Mouse (Mus musculus): ENCODE results near the gene Gm11237.
"Not testable (repeated sequence)": the region's sequence is repeated elsewhere in the genome, so short reads cannot be mapped to it uniquely, and the experiment has no call there.

GRCm38 (mm10) chr4:73661864-73662263 is 39.1 kb downstream of the Gm11237 start:
- TF ChIP-seq CTCF, EP300 (IDR thresholded peaks at IDR 0.05): not testable (repeated sequence)

Measured in lung, postnatal 0 days (tissue).